Mouse (Mus musculus) urinary bladder, adult 18-20 months (tissue): ENCODE results near the gene Neurod1.

Experiments used
- DNase-seq, 2 experiments: peaks; one replicate each; pipeline ENCODE4 v3.0.0; 2022; ENCODE audit warnings: low spot score in 2 of 2, mixed read lengths in 2 of 2

The Neurod1 gene

GRCm38 (mm10) chr2:79443401-79443800, 13.2 kb downstream of the Neurod1 start:
- no peak for DNase-seq

GRCm38 (mm10) chr2:79442906-79443305, 13.6 kb downstream of the Neurod1 start:
- DNase-seq = no peak

- no peak for DNase-seq
Measured at GRCm38 (mm10) chr2:79442227-79442626, 14.3 kb downstream of the Neurod1 start.

- no peak for DNase-seq
Measured at GRCm38 (mm10) chr2:79430061-79430460, 26.5 kb downstream of the Neurod1 start.

GRCm38 (mm10) chr2:79429650-79430049, 26.9 kb downstream of the Neurod1 start:
- peak in 1 of 2 experiments; percentile 39 for DNase-seq

GRCm38 (mm10) chr2:79429108-79429507, 27.4 kb downstream of the Neurod1 start:
- DNase-seq = no peak

- no peak for DNase-seq
Measured at GRCm38 (mm10) chr2:79428569-79429104, 27.9 kb downstream of the Neurod1 start.

- DNase-seq = no peak
Measured at GRCm38 (mm10) chr2:79428022-79428421, 28.5 kb downstream of the Neurod1 start.

GRCm38 (mm10) chr2:79421696-79422095, 34.9 kb downstream of the Neurod1 start:
- DNase-seq = no peak

- DNase-seq = no peak
Measured at GRCm38 (mm10) chr2:79414505-79414904, 42.0 kb downstream of the Neurod1 start.

- no peak for DNase-seq
Measured at GRCm38 (mm10) chr2:79410903-79411255, 45.7 kb downstream of the Neurod1 start.

GRCm38 (mm10) chr2:79410247-79410902, 46.2 kb downstream of the Neurod1 start:
- no peak for DNase-seq

GRCm38 (mm10) chr2:79405661-79406405, 50.7 kb downstream of the Neurod1 start:
- DNase-seq = no peak
